Mouse (Mus musculus): ENCODE measurements around the gene Foxr1.
"Not testable (repeated sequence)": the region's sequence is repeated elsewhere in the genome, so short reads cannot be mapped to it uniquely, and the experiment has no call there.

The Foxr1 gene

DNA sequence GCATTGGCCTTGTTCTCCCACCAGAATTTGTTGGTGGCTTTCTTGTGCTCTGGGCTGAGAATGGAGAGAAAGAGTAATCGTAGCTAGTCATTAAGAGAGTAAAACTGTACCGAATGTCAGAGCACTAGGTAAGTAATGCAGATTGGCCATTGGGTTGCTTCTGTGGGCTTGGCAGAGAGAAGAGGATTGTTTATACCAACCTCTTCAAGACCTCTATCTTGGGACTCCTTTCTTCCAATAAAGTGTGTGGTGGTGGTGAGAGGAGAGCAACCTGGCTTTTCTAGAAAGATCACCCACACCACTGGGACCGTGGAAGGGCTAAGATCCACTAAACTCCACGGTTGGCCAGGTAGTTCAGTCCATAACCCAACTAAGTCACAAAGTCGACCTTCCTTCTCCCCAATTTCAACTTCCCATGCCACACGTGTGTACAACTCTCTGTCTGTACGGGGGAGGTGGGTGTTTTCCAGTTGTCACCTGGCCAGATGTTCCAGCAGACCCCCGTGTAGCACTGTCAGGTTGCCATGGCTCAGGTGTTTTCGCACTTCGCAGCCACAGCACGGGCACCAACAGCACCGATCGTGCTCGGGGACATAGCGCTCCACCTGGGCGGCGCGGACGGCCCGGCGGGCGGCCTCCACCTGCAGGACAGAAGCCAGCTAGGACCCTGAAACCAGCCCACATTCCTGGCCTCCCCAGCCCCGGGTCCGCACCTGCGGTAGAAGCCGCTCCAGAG, 23.6 kb downstream of the Foxr1 start:
- no peak for DNase-seq (ENCODE audit: low spot score)

DNA sequence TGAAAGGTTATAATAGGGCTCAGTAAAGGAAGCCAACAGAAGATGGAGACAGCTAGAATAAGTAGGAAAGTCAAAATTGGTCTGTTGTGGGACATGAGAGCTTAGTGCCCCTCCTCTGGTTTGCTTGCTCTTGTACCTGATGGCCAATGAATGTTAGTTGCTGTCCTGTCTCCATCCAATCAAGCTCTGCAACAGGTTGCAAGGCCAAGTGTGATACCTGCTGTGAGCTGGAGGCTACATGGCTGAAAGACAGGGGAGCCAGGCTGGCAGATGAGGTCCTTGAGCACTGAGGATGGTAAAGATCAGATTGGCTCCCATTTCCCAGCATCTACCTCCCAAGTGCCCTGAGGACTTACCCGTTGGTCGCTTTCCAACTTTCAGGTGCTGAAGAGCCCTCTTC, 28.2 kb downstream of the Foxr1 start:
- no peak for DNase-seq (ENCODE audit: low spot score)

DNA sequence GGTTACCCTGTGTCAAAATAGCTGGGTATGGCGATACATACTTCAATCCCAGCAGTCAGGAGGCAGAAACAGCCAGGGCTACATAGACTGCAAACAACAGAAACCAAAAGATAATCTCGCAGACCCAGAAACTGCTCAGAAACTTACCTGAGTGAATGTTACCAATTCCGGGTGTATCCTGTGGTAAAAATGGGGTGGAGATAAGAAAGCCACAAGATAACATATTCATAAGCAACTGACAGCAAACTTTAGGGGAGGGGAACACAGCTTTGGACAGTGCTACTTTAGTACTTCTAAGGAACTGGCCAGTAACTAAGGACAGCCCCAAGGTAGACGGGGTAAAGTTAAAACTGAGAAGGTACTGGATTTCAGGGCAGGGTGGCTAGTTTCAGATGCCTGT, 28.6 kb downstream of the Foxr1 start:
- no peak for DNase-seq (ENCODE audit: low spot score)

DNA sequence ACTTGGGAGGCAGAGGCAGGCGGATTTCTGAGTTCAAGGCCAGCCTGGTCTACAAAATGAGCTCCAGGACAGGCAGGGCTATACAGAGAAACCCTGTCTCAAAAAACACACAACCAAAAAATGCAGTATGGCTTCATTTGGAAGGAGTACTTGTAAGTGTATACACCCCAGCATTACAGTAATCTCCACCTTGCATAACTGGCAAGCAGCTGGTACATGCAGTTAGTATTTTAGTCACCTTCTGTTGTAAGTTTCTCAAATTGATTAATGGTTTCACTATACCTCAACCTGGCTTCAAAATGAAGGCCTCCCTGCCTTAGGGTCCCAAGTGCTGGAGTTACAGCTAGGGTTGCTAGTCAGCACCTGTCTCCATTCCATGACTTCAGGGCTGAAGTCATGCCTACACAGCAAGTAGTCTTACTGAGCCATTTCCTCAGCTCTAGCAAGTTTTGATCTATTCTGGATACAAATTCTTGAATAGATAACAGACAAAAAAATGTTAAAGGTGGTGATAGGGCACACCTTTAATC, 29.3 kb downstream of the Foxr1 start:
- no peak for DNase-seq (ENCODE audit: low spot score)

DNA sequence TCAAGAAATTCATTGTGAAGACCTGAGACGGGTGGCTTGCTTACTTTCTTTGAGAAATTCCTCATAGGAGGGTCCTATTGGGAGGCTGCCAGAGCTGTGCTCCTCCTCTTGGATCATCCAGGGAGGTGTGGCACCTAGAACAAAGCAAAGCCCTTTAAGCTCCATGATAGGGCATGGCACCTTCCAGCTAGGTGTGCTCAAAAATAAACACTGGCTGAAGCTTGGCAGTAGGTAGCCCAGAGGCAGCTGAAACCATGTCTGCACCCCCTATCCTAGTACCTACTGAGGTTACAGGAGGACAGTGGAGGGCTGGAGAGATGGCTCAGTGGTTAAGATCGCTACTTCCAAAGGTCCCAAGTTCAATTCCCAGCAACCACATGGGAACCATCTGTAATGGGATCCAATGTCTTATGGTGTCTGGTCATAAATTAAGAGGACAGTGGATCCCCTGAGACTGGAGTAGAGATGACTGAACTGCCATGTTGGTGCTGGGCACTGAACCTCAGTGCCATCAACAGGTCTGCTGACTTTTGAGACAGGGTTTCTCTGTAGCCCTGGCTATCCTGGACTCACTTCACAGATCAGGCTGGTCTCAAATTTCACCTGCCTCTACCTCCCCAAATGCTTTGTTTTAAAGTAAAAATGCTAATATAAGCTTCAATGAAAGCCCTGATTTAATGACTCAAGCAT, 30.1 kb downstream of the Foxr1 start:
- no peak for DNase-seq (ENCODE audit: low spot score)

DNA sequence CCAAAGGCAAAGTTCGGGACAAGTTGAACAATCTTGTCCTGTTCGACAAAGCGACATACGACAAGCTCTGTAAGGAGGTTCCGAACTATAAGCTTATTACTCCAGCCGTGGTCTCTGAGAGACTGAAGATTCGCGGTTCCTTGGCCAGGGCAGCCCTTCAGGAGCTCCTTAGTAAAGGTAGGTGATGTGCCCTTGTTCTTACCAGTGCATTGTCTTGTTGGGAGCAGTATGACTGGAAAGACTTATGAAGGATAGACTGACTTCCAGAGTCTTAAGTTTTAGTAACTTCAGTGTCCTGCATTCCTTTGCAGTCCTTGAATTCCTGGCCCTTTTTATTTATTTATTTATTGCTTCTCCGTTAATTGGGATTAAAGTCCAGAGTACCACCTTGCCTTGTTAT, 32.2 kb downstream of the Foxr1 start:
- DNase-seq (ENCODE audit: low spot score), result not testable (repeated sequence)

DNA sequence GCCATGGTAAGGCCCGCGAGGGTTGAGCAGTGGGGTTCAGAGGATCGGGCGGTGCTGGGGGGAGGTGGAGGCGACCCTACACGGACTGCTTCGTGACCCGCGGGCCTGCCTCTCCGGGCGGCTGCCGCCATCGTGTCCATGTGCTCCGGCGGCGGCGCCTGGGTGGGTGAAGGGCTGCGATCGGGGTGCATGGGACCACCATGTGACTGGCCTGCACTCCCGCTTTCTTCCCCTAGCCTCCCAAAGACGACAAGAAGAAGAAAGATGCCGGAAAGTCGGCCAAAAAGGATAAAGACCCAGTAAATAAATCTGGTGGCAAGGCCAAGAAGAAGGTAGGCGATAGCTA, 33.2 kb downstream of the Foxr1 start:
- no peak for DNase-seq (ENCODE audit: low spot score)

DNA sequence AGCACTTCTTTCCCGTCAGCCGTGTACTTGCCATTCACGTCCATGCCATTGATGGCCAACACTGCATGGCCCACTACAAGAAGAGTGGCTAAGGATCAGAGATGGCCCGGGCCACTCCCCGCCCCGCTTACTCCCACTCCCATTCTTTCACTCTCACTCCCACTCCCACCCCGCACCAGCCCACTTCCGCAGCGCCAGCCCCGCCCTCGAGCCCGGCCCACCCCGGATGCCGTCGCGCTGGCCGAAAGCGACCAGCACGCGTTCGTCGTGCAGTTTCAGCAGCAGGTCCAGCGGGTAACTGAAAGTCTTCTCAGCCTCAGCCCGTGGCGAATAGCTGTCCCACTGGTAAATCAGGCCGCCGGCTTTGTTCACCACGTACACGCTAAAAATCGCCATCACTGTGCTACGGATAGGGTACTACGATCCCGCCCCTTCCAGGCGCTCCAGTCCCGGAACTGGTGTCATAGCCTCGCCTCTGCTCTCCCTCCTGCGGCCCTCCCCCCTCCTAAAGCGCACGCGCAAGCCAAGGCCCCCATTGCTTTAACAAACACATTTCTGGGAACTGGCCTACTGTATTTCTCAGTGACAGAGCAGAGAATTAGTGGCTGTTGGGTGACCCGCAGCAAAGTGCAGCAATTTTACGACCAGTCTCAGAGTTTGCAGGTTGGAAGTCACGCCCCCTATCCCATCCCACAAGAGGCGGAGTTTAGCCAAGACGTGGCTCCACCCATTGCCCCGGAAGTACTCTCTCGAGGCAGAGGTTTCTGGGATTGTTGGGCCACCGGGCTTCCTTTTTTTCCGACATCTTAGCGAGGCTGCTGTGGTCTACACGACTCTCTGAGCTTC, 33.8 kb downstream of the Foxr1 start, which contains the start of the genes Rps25 and Trappc4:
Gene Rps25, plus strand, starts transcription at position 234 of the 846 bp plus-strand sequence.
Gene Trappc4, minus strand, starts transcription at position 695 of the 846 bp plus-strand sequence.
- DNase-seq (ENCODE audit: low spot score), result peak; percentile 93

DNA sequence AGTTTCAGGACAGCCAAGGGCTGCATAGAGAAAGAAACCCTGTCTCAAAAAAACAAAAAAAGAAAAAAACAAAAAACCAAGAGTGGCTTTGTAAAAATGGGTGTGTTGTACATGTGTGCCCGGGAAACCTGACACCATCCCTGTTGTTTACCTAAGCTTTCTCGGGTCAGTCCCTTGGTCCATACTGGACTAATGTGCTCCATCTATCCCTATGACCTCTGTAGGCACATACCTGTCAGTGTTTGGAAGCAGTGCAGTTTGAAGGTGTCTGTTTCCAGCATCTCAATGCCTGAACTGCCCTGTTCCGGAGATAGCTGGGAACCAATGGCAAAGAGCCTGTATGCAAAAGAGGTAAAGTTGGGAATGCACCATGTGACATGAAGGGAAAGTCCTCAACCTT, 35.9 kb downstream of the Foxr1 start:
- no peak for DNase-seq (ENCODE audit: low spot score)

DNA sequence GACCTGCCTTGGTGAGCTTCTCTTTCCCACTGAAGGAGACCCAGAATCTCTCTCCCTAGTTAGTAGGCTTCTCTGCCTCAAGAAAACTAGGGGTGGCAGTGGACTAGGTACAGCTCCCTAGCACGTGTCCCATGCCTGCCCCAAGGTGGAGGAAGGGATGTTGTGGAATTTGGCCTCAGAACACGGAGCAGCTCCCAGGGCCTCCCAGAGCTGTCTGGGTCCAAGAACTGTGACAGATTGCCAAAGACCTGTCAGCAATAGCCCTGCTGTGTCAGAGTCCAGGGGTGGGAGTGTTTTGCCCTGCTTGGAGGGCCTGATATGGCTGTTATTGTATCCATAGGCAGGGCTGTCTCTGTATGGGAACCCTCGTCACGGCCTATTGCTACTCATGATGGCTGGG, 39.9 kb downstream of the Foxr1 start:
- no peak for DNase-seq (ENCODE audit: low spot score)

DNA sequence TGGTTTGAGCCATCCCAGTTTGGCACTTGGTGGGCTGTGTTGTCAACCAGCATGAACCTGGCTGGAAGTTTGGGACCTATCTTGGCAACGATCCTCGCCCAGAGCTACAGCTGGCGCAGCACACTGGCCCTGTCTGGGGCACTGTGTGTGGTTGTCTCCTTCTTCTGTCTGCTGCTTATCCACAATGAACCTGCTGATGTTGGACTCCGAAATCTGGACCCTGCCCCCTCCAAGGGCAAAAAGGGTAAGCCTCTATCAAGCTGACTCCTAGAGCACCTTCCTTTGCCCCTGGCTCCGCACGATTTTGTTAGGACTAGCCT, 41.2 kb downstream of the Foxr1 start:
- no peak for DNase-seq (ENCODE audit: low spot score)

DNA sequence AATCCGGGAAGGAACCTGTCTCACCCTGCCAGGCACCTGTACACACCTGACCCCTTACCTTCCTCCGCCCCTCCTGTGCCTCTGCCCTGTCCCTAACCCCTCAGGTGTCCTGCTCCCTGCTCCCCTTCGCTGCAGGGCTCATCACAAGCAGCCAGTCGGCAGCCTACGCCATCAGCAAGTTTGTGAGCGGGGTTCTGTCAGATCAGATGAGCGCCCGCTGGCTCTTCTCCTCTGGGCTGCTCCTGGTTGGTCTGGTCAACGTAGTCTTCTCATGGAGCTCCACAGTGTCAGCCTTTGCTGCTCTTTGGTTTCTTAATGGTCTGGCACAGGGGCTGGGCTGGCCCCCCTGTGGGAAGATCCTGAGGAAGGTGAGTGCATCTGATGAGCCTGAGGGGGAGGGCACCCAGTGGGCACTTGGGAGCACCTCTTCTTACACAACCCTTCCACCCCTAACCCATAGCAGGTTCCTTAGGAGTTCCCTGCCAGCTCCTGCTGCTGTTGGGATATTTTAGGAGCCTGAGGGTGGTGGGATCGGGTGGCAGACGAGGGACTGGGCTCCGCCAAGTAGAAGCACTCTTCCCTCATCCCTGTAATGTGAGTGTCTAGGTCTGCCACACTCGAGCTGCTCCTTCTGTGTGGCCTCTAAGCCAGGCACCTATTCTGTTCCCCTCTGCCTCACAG, 41.7 kb downstream of the Foxr1 start:
- DNase-seq (ENCODE audit: low spot score), result no peak

DNA sequence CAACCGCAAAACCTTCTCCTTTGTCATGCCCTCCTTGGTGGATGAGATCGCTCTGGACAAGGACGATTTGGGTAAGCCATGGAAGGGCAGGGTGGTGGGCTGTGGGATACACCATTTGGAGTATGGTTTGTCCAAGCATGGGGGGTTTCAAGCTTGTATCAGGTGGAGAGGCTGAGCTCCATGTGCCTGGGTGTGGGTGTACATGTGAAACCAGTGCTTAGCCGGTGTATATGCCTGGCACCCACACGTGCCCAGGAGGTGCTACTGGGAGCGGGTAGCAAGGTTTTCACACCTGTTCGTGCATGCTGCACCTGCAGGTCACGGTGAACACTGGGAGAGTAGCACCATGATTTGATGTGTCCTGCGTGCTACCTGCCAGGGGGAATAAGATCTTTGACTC, 42.4 kb downstream of the Foxr1 start:
- no peak for DNase-seq (ENCODE audit: low spot score)

DNA sequence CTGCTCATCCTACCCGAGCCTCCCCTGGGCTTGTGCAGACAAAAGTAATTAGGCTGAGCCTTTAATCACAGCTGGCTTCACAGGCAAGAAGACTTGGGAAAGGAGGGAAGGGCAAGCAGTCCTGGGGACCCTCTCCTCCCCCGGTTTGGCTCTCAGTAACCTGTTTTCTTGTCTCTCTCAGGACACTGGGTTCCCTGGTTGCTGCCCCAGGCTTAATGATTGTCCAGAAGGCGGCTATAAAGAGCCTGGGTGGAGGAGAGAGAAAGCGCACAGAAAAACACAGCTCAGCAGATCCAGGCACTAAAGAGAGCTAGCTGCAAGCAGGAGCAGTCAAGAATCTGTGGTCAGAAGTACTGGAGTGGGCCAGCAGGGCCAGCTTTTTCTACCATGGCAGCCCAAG, 42.8 kb downstream of the Foxr1 start:
- no peak for DNase-seq (ENCODE audit: low spot score)

DNA sequence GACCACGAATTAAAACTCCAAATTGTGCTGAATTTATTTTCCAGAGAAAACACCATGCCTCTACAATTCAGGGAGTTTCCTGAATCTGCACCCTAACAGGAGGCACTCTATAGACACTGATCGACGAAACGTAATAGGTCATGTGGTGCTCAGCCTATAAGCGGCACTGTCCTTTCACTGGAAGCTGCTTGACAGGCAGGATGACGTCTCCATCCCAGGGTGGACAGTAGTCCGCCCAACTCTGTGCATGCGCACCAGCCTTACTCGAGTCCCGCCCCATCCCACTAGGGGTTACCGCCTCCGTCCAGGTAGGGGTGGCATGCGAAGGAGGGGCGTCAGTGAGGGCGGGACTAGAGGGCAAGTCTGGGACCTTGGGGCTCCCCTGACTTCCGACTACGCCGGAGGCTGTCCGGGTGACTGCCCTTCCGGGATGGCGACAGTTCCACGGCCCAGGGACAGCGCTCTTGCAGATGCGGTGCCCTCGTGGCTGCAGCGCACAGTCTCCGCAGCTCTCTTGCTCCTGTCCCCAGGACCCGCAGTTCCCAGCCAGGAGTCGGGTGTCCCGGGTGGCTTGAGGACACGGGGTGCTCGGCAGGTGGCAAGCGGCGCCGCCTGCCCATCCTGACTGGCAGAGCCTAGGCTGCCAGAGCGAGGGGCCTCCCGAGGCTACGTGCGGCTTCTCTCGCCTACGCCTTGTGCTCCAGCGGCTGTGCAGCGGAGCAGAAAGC, 44.1 kb downstream of the Foxr1 start, which contains the start of gene Slc37a4:
Gene Slc37a4, plus strand, starts transcription at position 169 of the 728 bp plus-strand sequence.
- DNase-seq (ENCODE audit: low spot score), result peak; percentile 93

DNA sequence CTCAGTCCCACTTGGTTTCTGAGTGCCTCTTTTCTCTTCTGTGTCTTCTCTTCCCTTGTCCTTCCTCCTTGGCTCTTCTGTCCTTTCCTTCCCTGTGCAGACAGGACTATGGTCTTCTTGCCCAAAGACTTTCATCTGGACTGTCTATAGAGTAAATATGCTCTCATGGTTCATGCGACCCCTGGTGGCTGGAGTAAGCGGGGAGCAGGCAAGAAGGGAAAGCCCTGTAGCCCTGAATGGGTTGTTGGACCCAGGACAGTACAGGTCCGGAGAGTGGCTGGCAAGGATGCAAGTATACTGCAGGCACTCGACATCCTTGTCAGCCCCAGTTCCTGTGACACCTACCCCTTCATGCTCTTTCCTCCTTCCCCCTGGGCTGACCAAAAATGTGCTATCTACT, 49.5 kb downstream of the Foxr1 start:
- peak; percentile 71 for DNase-seq (ENCODE audit: low spot score)

DNA sequence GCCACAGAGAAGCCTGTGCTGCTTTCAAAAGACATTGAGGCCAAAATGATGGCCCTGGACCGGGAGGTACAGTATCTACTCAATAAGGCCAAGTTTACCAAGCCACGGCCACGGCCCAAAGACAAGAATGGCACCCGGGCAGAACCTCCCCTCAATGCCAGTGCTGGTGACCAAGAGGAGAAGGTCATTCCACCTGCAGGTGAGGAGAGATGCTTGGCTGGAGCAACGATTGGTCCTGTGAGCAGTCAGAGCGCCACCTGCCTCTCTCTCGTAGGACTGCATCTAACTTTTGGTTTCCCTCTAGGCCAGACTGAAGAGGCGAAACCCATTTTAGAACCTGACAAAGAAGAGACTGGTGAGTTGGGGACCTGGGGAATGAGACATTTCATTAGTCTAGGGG, 51.7 kb downstream of the Foxr1 start:
- DNase-seq (ENCODE audit: low spot score), result no peak

DNA sequence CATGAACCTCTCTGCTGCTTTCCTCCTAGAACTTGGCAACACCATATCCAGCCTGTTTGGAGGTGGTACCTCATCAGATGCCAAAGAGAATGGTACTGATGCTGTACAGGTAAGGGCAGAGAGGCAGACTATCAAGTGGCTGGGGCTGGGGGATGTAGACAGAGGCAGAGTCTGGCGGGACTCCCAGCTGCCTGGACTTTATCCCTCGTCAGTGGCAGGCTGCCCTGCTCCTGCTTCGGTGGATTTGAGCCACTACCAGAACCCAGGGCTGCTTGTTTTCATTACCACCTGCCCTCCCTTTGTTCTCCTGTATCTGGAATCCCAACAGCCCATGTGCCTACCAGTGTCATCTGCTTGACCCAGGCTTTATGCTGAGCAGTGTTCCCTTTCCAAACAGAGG, 53.7 kb downstream of the Foxr1 start:
- no peak for DNase-seq (ENCODE audit: low spot score)

DNA sequence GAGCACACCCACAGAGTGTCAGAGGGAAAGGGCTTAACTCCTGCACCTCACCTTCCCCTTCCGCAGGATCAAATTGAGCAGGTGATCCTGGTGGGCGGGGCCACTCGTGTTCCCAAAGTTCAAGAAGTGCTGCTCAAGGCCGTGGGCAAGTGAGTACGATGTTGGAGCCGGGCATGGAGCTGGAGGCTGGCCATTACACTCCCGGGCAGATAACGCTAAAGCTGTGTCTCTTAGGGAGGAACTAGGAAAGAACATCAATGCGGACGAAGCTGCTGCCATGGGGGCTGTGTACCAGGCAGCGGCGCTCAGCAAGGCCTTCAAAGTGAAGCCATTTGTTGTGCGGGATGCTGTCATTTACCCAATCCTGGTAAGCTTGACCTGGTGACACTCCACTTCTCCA, 56.3 kb downstream of the Foxr1 start:
- no peak for DNase-seq (ENCODE audit: low spot score)
